8 mouse cellular contexts compared by ENCODE assay signal in the genomic region with DNA sequence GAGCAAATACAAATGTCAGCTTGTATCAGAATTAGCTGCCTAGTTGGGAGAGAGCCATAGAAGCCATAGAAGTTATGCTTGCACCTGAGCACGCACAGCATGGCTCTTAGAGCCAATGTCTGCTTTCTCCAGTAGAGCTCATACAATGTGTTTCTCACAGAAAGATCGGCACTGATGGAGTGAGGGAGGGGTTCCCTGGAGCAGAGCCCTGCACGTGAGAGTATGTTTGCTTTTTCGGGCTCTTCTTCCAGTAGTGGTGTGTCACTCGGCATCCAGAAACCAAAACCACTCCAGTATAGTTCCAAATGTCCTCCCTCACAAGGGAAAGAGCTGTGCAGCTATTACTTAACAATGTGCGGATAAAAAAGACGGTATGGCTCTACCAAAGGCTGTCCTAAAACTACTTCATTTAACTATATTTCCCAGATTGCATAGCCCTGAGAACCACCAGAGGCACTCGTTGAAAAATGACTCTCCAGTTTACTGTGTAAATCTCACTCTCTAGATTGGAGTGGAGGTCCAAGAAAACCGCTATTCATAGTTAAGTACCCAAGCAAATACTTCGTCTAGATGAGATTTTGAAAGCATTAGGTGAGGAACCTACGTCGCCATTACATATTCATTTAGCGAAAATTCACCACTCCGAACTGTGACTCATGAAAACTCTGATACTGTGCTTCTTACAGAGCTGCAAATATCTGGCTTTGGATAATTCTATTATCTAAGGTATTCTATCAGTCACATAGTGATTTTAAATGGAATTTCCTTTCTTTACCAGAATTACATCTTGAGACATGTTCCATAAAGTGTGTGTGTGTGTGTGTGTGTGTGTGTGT. TPM values are rescaled to one million over a fixed set of nuclear protein-coding genes. Genes with fewer than 3 reads are reported as not detected.
DNase-seq lines count a peak whose midpoint lies in the region; ATAC-seq lines count a peak whose summit lies in the region.

No protein-coding gene starts in this region.

- DNase-seq in cerebellum, adult 11-12 months = peak; percentile 18
- no peak for DNase-seq in cerebellum, adult 8-10 months
- DNase-seq in lung, postnatal 36 days = no peak
- DNase-seq in intestine, embryonic 14.5 days (ENCODE audit: low spot score) = no peak
- DNase-seq in naive thymus-derived CD4-positive, alpha-beta T cell, adult 2 months (ENCODE audit: low read depth) = peak; percentile 4
- DNase-seq in gastrocnemius, postnatal 25 days = no peak
- no peak for DNase-seq in adrenal gland, postnatal 25 days

- peak overlapping the region; percentile 52 for H3K27ac ChIP-seq in lung, embryonic 16.5 days (ENCODE audit: low read length)
- H3K27ac ChIP-seq in intestine, embryonic 14.5 days (ENCODE audit: low read depth) = no peak overlapping the region

- ATAC-seq in lung, embryonic 16.5 days (ENCODE audit: low read depth) = peak; percentile 56
- ATAC-seq in intestine, embryonic 14.5 days (replicated peaks; ENCODE audit: low FRiP score, low TSS enrichment, low read depth) = no peak; the same call in 1 of the 2 replicates

- H3K9me3 ChIP-seq in lung, embryonic 16.5 days (ENCODE audit: control insufficient read depth, low read length) = no peaks in the 10 kb centered on the region
- H3K9me3 ChIP-seq in intestine, embryonic 14.5 days (ENCODE audit: control insufficient read depth, low read length) = no peaks in the 10 kb centered on the region

- H3K27me3 ChIP-seq in lung, embryonic 16.5 days (ENCODE audit: control insufficient read depth, insufficient read depth, low read depth, low read length) = no peaks in the 10 kb centered on the region
- H3K27me3 ChIP-seq in intestine, embryonic 14.5 days (replicated peaks; ENCODE audit: control insufficient read depth, insufficient read depth, low read length) = no peaks in the 10 kb centered on the region

- H3K4me1 ChIP-seq in lung, embryonic 16.5 days (replicated peaks; ENCODE audit: control insufficient read depth, insufficient read depth, low read length) = no peaks in the 10 kb centered on the region
- H3K4me1 ChIP-seq in intestine, embryonic 14.5 days (replicated peaks; ENCODE audit: control insufficient read depth, insufficient read depth, low read length) = no peaks in the 10 kb centered on the region

- H3K9ac ChIP-seq in lung, embryonic 16.5 days (ENCODE audit: low read length) = no peak overlapping the region
- no peak overlapping the region for H3K9ac ChIP-seq in intestine, embryonic 14.5 days (ENCODE audit: low read length)

- WGBS in lung, embryonic 16.5 days = 50% methylated on average over 14 of the region's 14 CpGs
- WGBS in intestine, embryonic 14.5 days = 64% methylated on average over 14 of the region's 14 CpGs

- peaks cover 7% of the 10 kb centered on the region; the same call in 1 of the 2 replicates for H3K36me3 ChIP-seq in lung, embryonic 16.5 days (ENCODE audit: control insufficient read depth, insufficient read depth, low read length)
- peaks cover 17% of the 10 kb centered on the region; the same call in 1 of the 2 replicates for H3K36me3 ChIP-seq in intestine, embryonic 14.5 days (ENCODE audit: control insufficient read depth, insufficient read depth, low read length)

- H3K4me3 ChIP-seq in lung, embryonic 16.5 days (ENCODE audit: low read length) = peak overlapping the region; percentile 61
- peak overlapping the region; percentile 53; the same call in 1 of the 2 replicates for H3K4me3 ChIP-seq in intestine, embryonic 14.5 days (ENCODE audit: low read depth, low read length)

- peak overlapping the region; percentile 51 for H3K4me2 ChIP-seq in lung, embryonic 16.5 days (ENCODE audit: low read depth, low read length)
- peak overlapping the region; percentile 33 for H3K4me2 ChIP-seq in intestine, embryonic 14.5 days (ENCODE audit: low read length)

RNA-seq across cellular contexts. Expression of a gene that starts 0.7 kb away (rescaled TPM):
- 43.8 and 46.5 TPM in 2 replicates for polyA plus RNA-seq in lung, embryonic 16.5 days (2015; fragmentation: Nextera tagmentation; extraction: Ambion mirVana)
- polyA plus RNA-seq in intestine, embryonic 14.5 days (2014; fragmentation: Nextera tagmentation; extraction: Ambion mirVana) = 50.9 and 53.5 TPM in 2 replicates
- 1 to 10 TPM; 7.9 to 9.6 TPM for total RNA-seq in gastrocnemius, postnatal 25 days (2021)
- total RNA-seq in adrenal gland, postnatal 25 days (2021) = 32.5 and 46.5 TPM in 2 replicates

Comparison
In these comparisons a context has a peak if more than half of its experiments do, and no peak if none do; other contexts are left out.
1. DNase-seq: peak in cerebellum, adult 11-12 months (single experiment) and naive thymus-derived CD4-positive, alpha-beta T cell, adult 2 months (single experiment); none in cerebellum, adult 8-10 months (single experiment), lung, postnatal 36 days (single experiment), intestine, embryonic 14.5 days (single experiment), gastrocnemius, postnatal 25 days (single experiment) and adrenal gland, postnatal 25 days (single experiment).